Mouse (Mus musculus): Measurements from ENCODE around the gene Tmem206.

- TF ChIP-seq POLR2A (IDR thresholded peaks at IDR 0.05; ENCODE audit: control insufficient read depth, low read depth, low read length) (no peak), CTCF (IDR thresholded peaks at IDR 0.05; ENCODE audit: control insufficient read depth, insufficient read depth, insufficient replicate concordance, low read depth, low read length) (no peak)
Observed at GRCm38 (mm10) chr1:191384786-191385430, 59.2 kb downstream of the Tmem206 start.
